Mouse (Mus musculus): ENCODE measurements around the gene Rpl11. TPM values are rescaled to one million over a fixed set of nuclear protein-coding genes. Genes with fewer than 3 reads are reported as not detected.
A peak's percentile ranks its signal among the peaks of the same experiment; 100 is the strongest.

The Rpl11 gene
- total RNA-seq, 2 experiments from 2014 or later = 322 to 405 TPM

DNA sequence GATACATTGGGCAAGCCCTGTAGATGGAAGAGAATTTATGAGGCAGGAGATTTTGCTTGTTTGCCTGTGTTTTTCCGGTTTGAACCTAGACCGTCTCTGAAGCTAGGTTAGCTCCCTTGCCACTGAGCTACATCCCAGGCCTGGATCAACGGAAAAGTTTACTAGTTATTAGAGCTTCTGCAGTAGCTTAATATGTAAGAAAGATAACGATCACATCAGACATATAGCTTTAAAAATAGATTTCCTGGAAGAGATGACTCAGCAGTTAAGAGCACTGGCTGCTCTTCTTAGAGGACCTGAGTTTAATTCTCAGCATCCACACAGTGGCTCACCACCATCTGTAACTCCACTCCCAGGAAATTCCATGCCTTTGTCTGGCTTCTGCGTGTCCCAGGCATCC is 24.5 kb downstream of the Rpl11 start:
- DNase-seq (ENCODE audit: low spot score in 2 of 2) = no peak

DNA sequence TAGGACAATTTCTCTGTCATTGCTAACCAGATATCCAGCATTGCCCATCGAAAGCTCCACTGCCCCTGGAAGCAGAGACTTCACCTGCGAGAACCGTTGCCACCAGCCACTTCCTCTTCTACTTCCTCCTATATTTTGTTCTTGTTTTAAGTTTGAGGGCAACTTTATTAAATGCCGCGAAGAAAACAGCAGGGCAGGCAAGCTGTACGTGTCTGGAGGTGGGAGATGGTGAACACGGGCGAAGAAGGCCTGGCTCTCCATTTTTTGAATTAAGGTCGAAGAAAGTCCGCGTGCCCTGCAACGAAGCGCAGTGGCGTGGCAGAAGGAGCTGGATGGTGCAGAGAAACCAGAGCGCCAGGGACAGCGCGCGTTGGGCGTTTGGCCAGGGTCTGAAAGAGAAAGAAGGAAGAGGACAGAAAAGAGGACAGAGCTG is 25.1 kb downstream of the Rpl11 start:
- no peak for DNase-seq (ENCODE audit: low spot score in 2 of 2)

DNA sequence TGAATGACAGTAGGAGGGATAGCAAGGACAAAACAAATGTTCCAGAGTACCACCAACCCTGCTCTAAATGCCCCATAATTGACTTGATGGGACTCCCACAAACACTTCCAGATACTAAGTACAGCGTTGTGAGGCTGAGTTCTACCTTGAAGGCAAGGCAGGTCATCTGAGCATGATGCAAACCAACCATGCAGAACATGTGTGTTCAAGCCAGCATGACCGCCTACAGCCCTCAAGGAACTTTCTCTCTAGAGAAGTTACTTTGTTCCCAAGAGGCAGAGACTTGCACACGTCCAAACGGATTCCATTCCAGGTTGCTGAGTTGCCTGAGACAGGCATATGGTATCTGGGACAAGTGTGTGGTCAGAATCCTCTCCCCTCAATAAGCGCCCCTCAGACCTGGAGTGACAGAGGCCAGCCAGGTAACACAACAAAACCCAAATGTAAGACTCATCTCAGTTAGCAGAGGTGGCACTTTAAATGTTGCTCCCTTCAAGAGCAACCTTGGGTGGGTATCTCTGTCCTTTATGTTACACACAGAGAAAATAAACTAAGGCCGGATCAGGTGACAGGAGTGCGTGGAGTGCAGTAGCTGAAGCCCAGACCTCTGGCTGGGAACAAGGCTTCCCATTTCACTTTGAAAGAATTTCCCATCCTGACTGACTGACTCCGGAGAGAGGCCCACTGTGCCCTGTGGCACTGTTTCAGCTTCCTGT is 25.7 kb downstream of the Rpl11 start:
- no peak for DNase-seq (ENCODE audit: low spot score in 2 of 2)

DNA sequence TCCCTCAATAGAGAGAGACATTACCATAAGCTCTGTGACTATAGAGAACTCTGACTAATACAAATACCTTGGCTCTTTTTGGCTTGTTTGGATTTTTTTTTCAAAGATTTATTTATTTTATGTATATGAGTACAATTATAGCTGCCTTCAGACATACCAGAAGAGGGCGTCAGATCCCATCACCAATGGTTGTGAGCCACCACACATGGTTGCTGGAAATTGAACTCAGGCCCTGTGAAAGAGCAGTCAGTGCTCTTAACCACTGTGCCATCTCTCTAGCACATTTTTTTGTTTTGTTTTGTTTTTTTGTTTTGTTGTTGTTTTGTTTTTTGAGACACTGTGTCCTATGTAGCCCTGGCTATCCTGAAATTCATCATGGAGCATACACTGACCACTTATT is 27.9 kb downstream of the Rpl11 start:
- no peak for DNase-seq (ENCODE audit: low spot score in 2 of 2)

DNA sequence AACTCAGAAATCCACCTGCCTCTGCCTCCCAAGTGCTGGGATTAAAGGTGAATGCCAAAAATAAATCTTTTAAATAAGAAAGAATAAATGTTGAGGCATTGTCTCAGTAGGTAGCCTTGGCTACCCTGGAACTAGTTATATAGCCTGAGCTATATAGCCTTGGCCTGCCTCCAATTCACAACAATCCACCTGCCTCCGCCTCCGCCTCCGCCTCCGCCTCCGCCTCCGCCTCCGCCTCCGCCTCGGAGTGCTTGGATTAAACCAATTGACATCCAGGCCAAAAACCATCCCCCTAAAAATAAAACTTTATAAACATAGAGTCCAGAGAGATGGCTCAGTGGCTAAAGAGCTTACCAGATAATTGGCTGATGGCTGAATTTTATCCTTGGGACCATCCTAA is 30.3 kb downstream of the Rpl11 start:
- no peak for DNase-seq (ENCODE audit: low spot score in 2 of 2)

DNA sequence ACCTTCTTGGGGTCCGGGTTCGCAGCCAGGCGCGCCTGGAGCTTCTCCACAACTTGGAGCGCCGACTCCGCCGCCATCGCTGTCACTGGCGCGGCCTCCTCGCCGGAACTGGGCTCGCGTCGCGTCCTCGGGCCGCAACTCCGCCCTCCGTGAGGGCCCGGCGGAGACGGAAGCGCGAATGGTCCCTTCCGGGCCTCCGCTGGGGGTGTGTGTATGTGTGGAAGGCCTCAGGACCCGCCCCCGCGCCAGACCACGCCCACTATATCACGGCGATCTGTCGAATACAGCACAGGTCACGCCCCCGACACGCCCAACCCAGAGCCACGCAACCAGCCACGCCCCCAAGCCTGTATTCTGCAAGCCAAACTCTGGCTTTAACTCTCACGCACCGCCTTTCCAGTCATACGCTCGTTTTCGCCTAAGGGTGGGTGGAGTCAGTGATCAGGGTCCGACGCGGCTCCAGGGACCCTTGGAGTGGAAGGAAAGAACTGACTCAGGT is 31.6 kb downstream of the Rpl11 start, which contains the start of gene Eloa:
Gene Eloa, minus strand, starts transcription at position 215 of the 499 bp plus-strand sequence.
- DNase-seq (ENCODE audit: low spot score in 2 of 2) = peak; percentile 97 to 99

DNA sequence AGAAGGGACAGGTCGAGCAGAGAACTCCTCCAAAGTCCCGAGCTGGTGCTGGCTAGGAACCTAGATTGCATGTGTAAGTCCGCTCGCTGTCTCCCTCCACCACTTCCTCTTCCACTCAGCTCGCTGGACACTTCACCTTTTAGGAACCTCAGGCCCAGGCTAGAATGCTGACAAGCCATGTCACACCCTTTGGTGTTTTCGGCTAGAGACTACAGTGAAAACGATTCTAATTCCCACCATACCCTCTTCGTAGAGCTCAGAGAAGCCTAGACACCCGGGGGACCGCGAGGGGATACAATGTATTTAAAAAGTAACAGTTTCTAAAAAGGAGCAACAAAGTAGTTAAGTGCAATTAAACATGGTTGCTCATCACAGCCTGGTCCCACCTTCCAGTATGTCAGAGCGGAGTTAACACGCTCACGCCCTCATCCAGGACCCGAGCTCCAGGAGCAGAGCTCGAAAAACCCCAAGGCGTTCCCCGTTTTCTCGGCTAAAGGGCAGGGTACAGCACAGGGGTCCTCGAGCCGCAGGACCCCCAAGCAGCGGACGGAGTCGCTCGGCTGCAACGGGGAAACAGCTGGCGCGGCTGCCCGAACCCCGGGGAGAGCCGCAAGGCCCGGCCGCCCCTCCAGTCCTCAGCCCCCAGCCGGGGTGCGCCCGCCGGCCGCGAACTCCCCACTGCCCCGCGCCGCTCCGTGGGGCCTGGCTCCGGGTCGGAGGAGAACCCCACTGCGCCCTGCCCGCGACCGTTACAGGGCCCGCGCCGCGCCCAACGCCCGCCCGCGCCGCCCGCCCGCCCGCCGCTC is 32.3 kb downstream of the Rpl11 start:
- DNase-seq (ENCODE audit: low spot score in 2 of 2) = no peak

DNA sequence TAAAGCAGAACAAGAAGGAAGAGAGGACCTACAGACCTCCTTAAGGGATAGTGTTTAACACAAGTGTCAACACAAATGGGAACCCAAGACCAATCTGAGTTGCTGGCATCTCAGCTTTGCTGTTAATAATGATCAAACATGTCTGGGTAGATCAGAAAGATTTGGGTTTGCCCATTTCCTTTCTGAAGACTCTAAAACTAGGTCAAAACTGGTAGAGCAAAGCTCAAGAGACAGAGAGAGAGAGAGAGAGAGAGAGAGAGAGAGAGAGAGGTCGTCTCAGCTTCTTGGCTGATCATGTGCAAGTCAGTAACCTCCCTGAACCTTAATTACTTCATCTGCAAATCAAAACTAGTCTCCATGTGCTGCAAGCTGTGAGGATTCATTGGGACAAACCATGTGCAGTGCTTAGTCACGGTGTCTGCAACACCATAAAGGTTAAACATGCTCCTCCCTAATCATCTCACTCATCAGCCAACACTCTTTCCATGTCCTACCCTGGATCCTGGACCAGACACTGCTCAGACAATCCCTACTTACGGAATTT is 37.1 kb downstream of the Rpl11 start:
- no peak for DNase-seq (ENCODE audit: low spot score in 2 of 2)

DNA sequence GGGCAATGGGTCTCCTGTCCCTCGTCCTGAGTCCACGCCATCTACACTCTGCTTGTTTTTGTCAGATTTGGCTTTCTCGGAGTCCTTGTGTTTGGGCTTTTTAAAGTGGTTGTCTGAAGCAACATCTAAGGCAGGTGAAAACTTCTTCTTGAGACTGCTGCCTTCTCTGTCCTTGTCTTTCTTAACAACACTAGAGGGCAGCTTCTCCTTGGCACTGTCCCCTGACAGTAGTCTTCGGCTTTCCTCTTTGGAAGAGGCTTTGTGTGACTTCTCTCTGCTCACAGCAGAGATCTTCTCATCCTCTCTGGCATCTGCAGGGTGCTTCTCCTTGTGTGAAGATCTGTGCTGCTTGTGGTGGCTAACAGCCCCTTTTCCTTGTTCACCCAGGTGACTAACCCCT is 42.6 kb downstream of the Rpl11 start:
- DNase-seq (ENCODE audit: low spot score in 2 of 2) = no peak

DNA sequence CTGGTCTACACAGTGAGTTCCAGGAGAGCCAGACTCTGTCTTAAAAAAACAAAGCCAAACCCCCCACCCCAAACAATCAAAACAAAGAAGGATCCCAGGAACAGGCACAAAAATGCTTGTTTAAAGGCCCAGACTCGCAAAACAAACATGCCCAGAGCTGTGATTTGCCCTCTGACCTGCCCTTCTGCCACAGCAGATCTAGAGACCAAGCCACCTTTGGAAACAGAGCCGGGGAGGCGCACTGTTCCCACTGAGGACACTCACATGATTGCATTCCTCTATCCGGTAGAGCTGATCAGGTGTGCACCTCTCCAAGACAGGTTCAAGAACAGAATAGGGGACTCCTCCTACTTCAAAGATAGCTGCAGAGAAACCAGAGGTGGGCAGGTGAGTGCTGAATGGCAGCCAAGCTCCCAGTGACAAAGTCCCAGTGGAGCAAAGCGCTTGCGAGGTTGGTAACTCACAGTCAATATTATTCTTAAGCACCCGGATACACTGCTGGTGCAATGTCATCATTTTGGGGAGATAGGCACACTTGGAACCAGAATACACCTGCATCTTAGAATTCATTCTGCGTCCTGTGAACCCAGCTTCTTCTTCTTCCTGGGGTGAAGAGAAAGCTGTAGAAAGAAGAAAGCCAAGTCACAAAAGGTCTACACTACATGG is 44.3 kb downstream of the Rpl11 start:
- DNase-seq (ENCODE audit: low spot score in 2 of 2) = no peak

DNA sequence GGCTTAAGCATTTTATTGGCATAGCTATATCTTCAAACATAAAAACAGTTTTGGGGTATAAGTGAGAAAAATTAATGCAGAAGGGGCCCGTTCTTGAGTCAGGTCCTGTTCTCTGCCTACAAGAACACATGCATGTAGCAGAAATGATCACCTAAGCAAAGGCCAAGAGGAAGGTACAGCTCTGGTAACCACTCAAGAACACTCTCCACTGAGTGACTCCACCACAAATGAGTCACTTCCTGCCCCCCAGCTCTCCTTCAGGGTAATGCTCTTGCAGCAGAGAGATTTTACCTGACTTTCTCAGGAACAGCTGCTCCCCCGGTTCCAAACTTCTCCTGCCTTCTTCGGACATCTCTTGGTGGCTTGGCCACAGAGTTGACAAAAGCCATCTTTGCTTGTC is 46.4 kb downstream of the Rpl11 start:
- DNase-seq (ENCODE audit: low spot score in 2 of 2) = no peak

DNA sequence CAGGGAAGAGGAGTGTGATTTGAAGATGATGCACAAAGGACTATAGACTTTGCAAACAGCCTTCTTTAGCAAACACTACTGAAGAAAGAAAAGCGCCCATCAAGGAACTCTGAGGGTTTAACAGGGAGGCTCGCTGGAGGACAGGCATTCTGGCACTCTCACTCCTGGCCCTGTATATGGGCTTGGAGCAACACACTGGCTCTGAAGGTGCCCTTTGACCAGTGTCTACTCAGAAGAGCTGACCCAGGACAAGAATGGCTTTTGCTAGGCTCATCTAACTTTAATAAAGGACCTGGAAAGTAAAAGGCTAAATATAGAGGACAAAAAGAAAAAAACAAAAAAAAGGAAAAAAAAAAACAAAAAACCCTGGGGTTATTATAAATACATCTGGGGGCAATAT is 48.3 kb downstream of the Rpl11 start:
- DNase-seq (ENCODE audit: low spot score in 2 of 2) = no peak

DNA sequence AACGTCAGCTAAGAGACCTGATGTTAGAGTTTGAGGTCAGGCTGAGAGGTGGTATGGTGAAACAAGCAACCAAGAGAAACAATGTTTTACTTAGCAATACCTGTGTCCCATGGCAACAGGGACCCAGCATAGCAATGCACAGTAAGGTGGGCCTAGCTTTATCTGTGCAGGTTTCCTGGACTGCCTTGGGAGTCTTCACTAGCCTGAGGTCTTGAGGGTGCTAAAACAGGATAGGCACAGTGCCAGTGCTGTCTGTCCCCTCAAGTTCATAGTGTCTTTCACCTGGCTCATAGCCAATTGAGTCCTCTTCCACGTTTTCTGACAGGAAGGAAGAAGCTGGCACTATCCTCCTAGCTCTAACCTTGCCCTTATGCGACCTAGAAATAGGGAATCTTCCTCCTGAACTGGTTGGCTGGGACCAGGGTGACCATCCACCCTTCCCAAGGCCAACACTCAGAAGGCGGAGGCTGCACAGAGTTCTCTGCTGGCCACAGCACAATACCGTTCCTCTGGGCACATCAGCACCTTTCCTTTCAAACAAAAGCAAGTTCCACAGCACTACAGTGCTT is 49.0 kb downstream of the Rpl11 start:
- DNase-seq (ENCODE audit: low spot score in 2 of 2) = no peak

DNA sequence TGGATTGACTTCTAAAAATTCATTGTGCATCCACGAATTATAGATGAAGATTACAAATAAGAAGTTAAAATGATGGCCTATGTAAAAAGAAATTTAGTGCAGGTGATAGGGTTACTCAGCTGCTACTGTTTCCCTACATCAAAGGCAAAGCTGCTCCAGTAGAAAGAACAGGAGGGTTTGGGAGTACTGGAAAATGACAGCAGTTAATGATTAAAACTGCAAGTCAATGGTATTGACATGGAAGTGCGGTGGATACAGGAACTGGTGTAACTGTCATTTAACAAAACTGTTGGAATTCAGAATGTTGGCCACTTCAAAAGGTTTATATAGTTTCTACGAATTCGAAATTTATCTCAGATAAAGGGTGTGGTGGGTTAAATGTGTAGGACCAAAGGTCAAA is 58.1 kb downstream of the Rpl11 start:
- no peak for DNase-seq (ENCODE audit: low spot score in 2 of 2)

DNA sequence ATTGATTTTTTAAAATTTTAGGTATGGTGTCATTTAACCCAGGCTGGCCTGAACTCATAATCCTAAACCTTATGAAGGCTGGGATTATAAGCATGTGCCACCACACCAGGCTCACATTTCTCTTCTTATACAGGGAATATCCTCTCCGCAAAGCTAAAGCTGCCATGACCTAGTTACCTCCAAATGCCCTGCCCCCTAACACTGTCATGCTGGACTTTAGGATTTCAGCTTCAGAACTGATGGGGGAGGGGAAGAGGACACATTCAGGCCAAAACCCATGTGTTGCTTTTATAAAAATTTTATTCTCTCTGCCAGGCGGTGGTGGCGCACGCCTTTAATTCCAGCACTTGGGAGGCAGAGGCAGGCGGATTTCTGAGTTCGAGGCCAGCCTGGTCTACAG is 59.3 kb downstream of the Rpl11 start:
- no peak for DNase-seq (ENCODE audit: low spot score in 2 of 2)

DNA sequence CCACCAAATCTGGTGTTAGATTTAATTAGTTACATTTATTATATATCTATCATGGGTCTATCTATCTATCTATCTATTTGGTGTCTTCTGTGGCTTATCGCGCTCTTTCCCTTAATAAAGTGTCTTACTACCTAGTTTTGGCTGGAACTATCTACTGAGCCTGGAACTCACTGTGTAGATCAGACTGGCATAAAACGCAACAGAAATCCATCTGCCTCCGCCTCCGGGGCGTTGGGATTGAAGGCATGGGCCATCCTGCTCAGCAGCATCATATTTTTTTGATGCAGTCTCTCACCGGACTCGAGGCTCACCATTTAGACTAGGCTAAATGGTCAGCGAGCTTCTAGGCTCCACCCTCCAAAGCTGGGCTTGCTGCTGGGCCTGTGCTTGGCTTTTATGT is 65.5 kb downstream of the Rpl11 start:
- no peak for DNase-seq (ENCODE audit: low spot score in 2 of 2)

DNA sequence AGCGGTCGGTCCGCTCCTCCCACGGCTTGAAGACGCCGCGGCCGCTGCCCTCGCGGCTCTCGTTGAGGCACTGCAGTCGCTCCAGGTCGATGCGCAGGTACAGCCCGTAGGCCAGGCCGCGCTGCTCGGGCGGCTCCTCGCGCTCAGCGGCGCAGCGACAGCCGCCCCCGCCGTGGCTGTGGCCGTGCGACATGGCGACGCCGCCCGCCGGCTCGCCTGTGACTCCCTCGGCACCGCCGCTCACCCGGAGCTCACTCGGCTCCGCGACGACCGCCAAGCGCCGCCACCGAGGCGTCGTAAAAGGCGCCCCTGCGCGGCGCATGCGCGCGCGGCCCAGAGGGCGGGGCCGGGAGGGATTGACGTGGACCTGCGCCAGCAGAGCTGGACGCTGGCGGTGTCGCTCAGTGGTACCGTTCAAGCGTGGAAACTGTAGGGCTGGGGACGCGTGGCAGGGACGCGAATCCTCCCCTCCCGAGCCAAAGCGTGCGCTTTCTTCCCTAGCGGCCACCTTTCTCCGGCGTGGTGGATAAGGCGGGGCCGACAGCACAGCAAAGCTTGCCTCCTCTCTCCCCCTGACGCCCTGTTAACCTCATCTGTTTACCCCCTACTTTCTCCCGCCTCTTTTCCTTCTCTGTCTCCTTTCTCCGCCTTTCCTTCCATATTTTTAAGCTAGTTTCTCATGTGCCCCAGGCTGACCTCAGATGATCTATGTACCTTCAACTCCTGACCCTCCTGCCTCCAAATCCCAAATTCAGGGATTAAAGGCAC is 66.1 kb downstream of the Rpl11 start, which contains the start of gene Pithd1:
Gene Pithd1, minus strand, starts transcription at position 322 of the 768 bp plus-strand sequence.
- peak; percentile 92 to 95 for DNase-seq (ENCODE audit: low spot score in 2 of 2)

DNA sequence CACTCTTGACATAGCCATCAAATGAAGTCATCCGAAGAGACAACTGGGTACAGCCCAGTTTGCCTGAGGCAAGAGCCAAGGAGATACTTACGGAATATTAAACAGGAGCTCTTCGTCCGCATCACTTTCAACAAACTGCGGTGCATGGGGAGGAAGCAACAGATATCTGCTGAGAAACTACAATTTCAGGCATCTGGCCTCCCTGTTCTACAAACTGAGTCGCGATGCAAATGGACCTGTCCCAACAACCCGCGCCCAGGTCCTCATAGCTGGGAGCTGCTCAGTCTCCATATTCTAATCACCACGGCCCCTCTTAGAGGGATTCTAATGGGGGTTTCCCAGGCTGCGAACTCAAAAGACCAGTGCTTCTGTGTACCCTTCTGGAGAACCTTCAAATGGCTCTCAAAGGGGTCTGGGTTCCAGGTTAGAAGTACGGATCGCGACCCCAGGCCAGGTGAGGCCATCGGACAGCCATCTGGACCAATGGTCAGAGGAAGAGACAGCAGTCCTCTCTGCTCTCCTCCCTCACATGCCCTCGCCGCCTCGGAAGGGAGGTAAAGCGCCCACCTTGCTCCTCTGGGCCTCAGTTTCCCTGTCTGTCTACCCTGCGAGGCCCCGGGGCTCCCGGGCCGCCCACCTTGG is 66.8 kb downstream of the Rpl11 start:
- DNase-seq (ENCODE audit: low spot score in 2 of 2) = no peak

DNA sequence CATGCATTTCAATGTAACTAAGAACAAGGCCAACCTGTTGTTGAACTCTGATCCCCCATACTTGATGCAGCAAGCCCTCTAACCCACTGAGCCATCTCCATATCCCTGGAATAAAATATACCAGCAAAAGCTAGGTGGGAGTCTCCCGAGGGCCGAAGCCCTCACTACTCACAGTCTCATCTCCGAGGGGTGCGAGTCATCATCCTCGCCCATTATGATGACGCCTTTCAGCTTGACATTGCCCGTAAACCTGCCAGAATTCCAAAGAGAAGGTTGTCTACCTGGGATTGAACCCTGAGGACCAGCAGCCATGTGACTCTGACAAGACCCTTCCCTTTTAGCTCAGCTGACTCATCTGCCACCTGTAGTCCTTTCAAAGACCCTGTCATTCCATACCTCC is 67.5 kb downstream of the Rpl11 start:
- DNase-seq (ENCODE audit: low spot score in 2 of 2) = no peak

DNA sequence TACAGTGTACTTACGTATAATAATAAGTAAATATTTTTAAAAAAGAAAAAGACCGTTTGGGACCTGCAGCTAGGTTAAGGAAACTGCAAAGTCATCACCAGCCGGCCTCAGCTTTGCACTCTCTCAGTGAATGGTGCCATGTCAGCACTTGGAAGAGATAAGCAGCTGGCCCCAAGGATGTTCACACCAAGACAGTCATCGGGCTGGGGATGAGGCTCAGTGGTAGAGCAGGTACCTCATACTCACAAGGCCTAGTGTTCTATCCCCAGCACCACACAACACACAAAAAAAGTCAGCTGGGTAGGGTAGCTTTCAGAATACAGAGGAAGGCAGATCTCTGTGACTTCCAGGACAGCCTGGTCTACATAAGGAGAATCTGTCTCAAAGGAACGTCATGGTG is 68.0 kb downstream of the Rpl11 start:
- no peak for DNase-seq (ENCODE audit: low spot score in 2 of 2)
